Mouse (Mus musculus): Measurements from ENCODE around the gene Ror2.

Ror2 gene

DNA sequence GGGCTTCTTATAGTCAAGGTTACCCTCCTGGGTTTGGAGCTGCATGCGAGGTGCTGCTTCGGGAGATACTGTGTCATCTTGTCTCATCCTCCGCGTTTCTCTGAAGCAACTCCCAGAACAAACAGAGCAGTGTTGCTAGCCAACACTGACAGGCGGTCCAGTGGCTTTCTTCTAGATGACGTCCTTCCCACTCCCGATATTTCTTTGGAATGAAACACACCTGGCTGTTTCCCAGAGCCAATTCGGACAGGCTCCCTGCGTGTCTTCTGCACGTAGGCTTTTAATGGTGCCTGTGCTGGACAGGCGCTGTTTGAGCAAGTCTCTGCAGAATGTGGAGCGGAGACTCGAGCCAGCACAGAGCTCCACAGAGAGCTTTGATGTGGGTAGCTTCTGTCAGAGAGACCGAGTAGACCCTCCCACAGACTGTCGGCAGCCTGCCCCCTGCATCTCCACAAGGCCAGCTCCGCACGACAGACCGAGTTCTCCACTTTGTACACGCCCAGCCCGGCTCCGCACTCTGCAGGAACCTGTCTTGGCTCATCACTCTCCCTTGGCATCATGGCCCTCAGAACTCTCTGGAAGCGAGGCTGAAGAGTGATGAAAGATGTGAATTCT is 216.7 kb downstream of the Ror2 start:
- no peak for DNase-seq (ENCODE audit: low spot score in 2 of 2)

DNA sequence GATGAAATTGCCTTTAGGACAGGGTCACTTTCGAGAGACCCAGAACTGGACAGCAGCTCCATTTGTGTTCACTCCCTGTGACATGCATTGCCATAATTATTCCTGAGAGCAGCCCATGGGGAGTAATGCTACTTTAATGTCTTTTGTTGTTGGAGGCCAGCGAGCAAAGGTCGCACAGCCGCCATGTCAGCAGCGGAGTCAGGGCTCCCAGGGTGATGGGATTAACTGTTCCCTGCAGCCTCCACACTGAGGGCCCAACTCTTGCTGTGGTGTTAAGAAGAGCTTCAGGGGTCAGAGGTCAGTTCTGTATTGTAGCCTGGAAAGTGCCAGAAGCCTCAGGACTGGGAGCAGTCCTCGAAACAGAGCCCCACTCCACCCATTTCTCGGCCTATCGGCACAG is 217.5 kb downstream of the Ror2 start:
- DNase-seq (ENCODE audit: low spot score in 2 of 2), result no peak

DNA sequence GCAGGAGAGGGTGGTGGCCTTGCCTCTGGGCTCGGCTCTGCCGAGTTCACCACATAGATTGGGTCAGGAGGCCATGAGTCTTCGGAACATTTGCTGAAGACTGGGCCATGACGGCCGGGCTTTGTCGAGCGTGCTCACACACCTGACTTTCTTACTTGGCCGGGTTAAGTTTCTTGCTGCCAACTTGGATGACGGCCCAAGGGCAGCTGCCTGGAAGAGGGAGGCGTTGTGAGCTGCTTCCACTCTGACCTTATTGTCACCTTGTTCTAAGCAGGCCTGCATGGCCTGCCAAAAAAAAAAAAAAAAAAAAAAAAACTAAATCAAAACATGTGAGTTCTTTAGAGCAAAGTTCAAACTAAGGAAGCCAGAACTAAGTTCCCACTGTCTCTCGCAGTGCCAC is 218.0 kb downstream of the Ror2 start:
- peak; percentile 38 to 66 for DNase-seq (ENCODE audit: low spot score in 2 of 2)

DNA sequence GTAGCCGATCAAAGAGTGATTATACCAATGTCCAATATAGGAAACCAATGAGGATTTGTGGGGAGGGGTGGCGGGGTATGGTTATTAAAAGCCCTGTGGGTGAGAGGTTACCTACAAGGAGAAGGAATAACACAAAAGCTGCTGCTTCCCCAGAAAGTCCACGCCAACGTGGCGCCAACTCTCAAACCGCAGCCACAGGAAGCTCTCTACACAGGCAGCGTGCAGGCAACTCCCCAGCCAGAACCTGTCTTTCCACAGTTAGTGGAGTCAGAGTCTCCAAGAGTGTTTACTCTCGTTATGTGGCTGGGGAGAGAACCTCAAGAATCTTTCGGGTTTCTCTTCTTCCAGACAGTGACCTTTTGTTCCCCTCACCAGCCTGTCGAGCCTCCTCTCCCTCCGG is 220.8 kb downstream of the Ror2 start:
- peak in 1 of 2 experiments; percentile 27 for DNase-seq (ENCODE audit: low spot score in 2 of 2)

DNA sequence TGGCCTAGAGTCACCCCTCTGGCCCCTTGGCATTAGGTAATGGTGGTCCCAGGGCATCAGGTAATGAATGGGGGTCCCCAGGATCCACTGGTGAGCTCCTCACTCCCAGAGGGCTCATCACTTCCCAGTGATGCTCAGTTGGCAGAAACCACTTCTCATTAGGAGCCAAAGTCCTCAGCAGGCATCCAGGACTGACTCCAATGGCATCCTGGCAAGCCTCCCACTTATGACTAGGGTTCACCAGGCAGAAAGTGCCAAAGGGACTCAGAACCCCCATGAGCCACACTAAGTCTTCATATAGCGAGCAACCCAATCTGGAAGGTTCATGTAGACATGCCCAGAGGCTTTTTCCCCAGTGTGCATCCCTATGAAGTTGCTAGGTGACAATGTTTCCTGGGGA is 221.2 kb downstream of the Ror2 start:
- no peak for DNase-seq (ENCODE audit: low spot score in 2 of 2)

All from urinary bladder, postnatal 4 days (tissue).